Comparison of ENCODE assay signal across 9 mouse cellular contexts in genomic region chr11:117092711-117093110, GRCm38 (mm10). TPM values are rescaled to one million over a fixed set of nuclear protein-coding genes. Genes with fewer than 3 reads are reported as not detected.
DNase-seq lines count a peak whose midpoint lies in the region; ATAC-seq lines count a peak whose summit lies in the region.
"Had no signal": no experiment of that assay in that cellular context is flagged by ENCODE, and none has a peak within 500 bp of the region (broad histone marks: within the 10 kb centered on the region; RNA-seq: fewer than 3 reads in every experiment).

No protein-coding gene starts in this region.

- no peak overlapping the region for H3K4me3 ChIP-seq in liver, embryonic 16.5 days (ENCODE audit: low read depth, low read length)
- no peak overlapping the region for H3K4me3 ChIP-seq in liver, embryonic 11.5 days (ENCODE audit: low read depth, low read length)
- H3K4me3 ChIP-seq: hindbrain, embryonic 12.5 days had no signal

- H3K4me2 ChIP-seq in liver, embryonic 16.5 days (ENCODE audit: low read depth, low read length), result no peak overlapping the region
- no peak overlapping the region for H3K4me2 ChIP-seq in liver, embryonic 11.5 days

- no peaks in the 10 kb centered on the region for H3K36me3 ChIP-seq in liver, embryonic 16.5 days (ENCODE audit: control insufficient read depth, insufficient read depth)
- H3K36me3 ChIP-seq in liver, embryonic 11.5 days (ENCODE audit: control insufficient read depth, insufficient read depth, low read length), result no peaks in the 10 kb centered on the region
- H3K36me3 ChIP-seq: hindbrain, embryonic 12.5 days had no signal

- ATAC-seq in liver, embryonic 16.5 days (ENCODE audit: low read depth), result peak; percentile 20; the same call in 1 of the 2 replicates
- no peak for ATAC-seq in liver, embryonic 11.5 days (replicated peaks; ENCODE audit: low FRiP score)
- ATAC-seq in inflammation-experienced regulatory T-cells, adult 6 months, result peak; percentile 87

- peaks cover 3% of the 10 kb centered on the region for H3K4me1 ChIP-seq in liver, embryonic 16.5 days (ENCODE audit: control insufficient read depth, low read depth, low read length)
- H3K4me1 ChIP-seq in liver, embryonic 11.5 days (replicated peaks; ENCODE audit: control insufficient read depth, insufficient read depth, low read length), result peaks cover 25% of the 10 kb centered on the region

- 44% methylated on average over 8 of the region's 8 CpGs for WGBS in liver, embryonic 16.5 days (ENCODE audit: insufficient replicate concordance)
- 44% methylated on average over 8 of the region's 8 CpGs for WGBS in liver, embryonic 11.5 days

- H3K27ac ChIP-seq in liver, embryonic 16.5 days (ENCODE audit: low read length), result no peak overlapping the region
- H3K27ac ChIP-seq in liver, embryonic 11.5 days (ENCODE audit: low read depth, low read length), result no peak overlapping the region

- DNase-seq in adrenal gland, postnatal 36 days, result peak; percentile 49 to 65
- no peak for DNase-seq in adrenal gland, postnatal 4 days (ENCODE audit: low spot score in 2 of 2)
- no peak for DNase-seq in liver, embryonic 11.5 days (ENCODE audit: low spot score)
- peak; percentile 81 for DNase-seq in thymus, postnatal 25 days
- DNase-seq in right cerebral cortex, adult 2 months (ENCODE audit: low spot score in 2 of 2), result no peak
- no peak for DNase-seq in yolk sac, embryonic 10.5 days (ENCODE audit: low spot score)

- H3K9me3 ChIP-seq in liver, embryonic 16.5 days (replicated peaks; ENCODE audit: control insufficient read depth, low read length), result no peaks in the 10 kb centered on the region
- no peaks in the 10 kb centered on the region for H3K9me3 ChIP-seq in liver, embryonic 11.5 days (ENCODE audit: control insufficient read depth, low read length)
- H3K9me3 ChIP-seq: hindbrain, embryonic 12.5 days had no signal

- H3K9ac ChIP-seq in liver, embryonic 16.5 days (ENCODE audit: low read depth, low read length), result no peak overlapping the region
- no peak overlapping the region for H3K9ac ChIP-seq in liver, embryonic 11.5 days (ENCODE audit: low read depth, low read length)

- H3K27me3 ChIP-seq in liver, embryonic 16.5 days (ENCODE audit: control insufficient read depth, insufficient read depth, low read depth, low read length), result no peaks in the 10 kb centered on the region; the same call in none of the 2 replicates
- H3K27me3 ChIP-seq in liver, embryonic 11.5 days (replicated peaks; ENCODE audit: control insufficient read depth, insufficient read depth, low read length), result peaks cover 9% of the 10 kb centered on the region

RNA-seq across cellular contexts. Expression of gene Sec14l1, which starts 22.3 kb away (rescaled TPM):
- 100 to 1,000 TPM; 132 to 163 TPM for total RNA-seq in adrenal gland, postnatal 36 days (2021)
- 100 to 1,000 TPM; 171 to 174 TPM for total RNA-seq in adrenal gland, postnatal 4 days (2021)
- polyA plus RNA-seq in liver, embryonic 16.5 days (2015; fragmentation: Nextera tagmentation; extraction: Ambion mirVana), result 18.4 and 19.3 TPM in 2 replicates
- polyA plus RNA-seq in liver, embryonic 11.5 days (2014; fragmentation: Nextera tagmentation; extraction: Ambion mirVana), result 20.9 and 22.8 TPM in 2 replicates
- 10 to 100 TPM; 20.1 to 25.6 (median 21.9) TPM for polyA plus RNA-seq in inflammation-experienced regulatory T-cells, adult 6 months (2017; shearing (Covaris generic))

Comparison
In these comparisons a context has a peak if more than half of its experiments do, and no peak if none do; other contexts are left out.
1. DNase-seq: peak in adrenal gland, postnatal 36 days (2 of 2) and thymus, postnatal 25 days (single experiment); none in adrenal gland, postnatal 4 days (0 of 2), liver, embryonic 11.5 days (single experiment), right cerebral cortex, adult 2 months (0 of 2) and yolk sac, embryonic 10.5 days (single experiment).